Mouse (Mus musculus) inflammation-experienced regulatory T-cells, adult 6 months (primary cell): ENCODE measurements around the gene Rps13. TPM values are rescaled to one million over a fixed set of nuclear protein-coding genes. Genes with fewer than 3 reads are reported as not detected.

Experiments
- ATAC-seq: one replicate; pipeline ENCODE4 v1.8.0; 2017
- polyA plus RNA-seq, 3 experiments: library from polyadenylated mRNA; unstranded; fragments of 100-300 nt; shearing (Covaris generic); gene quantifications; one replicate each; pipeline ENCODE4 v1.2.1; 2017

The Rps13 gene
- polyA plus RNA-seq, 3 experiments from 2014 or later: 321 to 978 (median 399) TPM

DNA sequence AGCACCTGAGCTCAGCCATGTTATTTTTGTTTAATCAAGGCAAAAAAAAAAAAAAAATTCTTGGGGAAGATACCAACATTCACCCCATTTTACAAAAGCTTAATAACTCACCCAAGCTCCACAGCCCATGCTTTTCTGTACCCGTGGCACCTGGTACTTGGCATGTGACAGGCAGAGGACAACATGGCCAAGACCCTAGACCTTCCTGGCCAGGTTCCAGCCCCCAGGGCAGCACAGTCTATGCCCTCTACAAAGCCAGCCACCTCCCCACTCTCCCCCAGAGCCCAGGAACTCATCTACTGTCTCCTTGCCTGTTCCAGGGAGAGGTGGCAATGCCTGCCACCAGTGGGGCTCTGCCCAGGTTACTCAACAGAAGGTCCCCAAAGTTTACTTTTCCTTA is 43.4 kb downstream of the Rps13 start:
- ATAC-seq: no peak

DNA sequence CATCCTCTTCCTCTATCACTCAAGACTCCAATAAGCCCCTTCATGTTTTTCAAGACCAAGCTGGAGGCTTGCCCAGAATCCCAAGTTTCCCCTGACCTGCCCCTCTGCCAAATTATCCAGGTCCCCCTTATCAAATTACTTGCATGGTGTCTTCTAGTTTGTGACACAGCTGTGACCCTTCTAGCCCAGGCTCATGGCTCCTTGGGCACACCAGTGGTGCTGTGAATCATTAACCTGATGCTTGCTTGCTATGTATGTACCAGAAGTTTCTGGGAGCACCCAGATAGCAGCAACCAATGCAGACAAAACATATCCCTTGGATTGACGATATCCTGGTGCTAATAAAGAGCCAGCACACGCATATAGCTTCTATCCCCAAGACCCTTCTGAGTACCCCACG is 45.0 kb downstream of the Rps13 start:
- ATAC-seq: no peak

DNA sequence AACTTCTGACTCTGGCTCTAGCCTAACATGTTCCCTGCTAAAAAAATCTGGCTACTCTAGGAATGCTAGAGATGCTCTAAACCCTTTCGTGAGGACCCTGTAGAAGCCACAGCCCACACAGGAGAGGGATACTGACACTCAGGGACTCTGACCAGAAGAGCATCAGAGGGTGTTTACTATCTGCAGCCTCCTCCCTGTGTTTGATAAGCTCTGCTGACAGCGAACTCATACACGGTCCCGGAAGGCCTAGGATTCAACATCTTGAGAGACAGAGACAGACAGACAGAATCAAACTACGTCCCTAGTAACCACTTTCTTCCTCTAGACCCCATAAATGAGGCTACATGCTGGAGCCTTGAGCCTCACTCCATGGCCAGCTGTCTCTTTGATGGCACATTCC is 46.0 kb downstream of the Rps13 start:
- ATAC-seq: no peak

DNA sequence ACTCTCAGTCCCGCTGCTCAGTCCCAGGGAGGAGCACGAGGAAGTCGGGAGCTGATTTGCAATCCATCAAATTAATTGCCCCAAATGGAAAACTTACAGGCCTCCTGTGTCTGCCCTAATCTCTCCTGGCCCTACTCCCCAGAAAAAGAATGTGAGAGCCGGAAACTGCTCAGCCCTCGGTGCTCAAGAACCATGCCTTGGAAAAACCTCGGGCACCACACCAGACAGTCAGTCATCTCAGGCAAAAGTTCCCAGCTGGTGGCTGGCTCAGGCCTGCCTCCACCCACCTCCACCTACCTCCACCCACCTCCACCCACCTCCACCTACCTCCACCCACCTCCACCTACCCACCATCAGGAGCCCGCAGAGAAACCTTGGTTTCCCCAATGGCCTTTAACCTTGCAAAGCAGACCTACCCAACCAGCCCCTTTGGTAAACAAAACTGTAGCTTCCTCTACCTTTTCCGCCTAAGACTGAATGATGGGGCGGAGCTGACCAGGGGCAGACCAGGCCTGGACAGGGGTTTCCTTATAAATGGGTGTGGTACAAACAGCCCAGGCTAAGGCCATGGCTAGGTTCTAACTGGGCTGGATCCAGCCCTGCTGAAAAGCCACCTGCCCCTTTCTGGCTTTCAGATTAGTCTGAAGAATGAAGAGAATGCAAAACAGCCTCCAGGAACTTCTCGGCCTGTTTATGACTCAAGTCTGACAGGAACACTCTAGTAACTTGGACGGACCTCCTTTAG is 47.2 kb downstream of the Rps13 start:
- ATAC-seq: no peak

DNA sequence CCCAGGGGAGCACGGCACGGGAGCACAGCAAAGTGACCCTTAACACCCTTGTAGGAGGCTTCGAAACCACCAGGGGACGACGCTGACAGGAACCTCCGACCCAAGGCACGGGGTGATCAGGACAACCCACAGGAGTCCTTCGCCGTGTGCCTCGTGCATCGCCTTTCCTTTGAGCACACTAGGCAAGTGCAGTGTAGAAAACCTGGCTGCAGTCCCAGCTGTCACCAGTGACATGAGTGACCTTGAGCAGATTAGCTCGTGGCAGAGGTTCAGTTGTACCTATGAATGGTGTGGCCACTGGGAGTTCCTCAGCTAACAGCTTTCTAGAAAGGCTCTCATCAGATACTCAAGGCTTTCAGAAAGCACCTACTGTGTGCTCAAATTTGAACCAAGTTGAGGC is 47.8 kb downstream of the Rps13 start:
- ATAC-seq: no peak

DNA sequence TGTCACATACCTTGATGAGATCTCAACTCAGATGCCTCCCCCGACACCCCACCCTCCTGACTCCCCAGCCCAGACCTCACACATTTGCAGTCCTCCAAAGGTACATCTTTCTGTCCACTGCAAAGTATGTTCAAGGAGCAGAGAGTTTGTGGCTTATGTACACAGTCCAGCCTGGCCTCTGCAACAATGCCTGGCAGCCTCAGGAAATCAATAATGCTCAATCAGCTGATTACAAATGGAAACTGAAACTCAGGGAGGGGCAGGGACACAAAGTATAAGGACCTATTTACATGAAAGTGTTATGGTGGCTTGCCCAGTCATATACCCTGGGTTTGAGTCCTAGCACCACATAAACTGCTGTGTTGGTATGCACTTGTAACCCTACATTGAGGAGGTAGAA is 48.8 kb downstream of the Rps13 start:
- ATAC-seq: no peak

DNA sequence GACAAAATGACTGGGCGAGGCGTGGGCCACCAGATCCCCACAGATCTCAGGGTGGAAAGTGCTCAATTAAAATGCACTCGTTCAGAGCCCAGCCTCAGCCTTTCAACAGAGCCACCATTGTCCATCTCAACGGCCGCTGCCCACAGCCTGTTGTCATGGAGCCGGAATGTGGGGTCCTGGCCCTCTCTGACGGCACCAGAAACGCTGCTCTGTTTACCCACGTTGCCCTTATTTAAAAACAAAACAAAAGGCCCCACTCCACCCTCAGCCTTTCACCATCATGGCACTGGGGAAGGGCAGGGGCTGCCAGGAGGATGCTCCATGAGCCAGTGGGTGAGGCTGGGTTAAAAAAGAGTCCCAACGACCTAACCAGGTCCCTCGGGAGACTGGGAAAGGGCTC is 51.2 kb downstream of the Rps13 start:
- no peak for ATAC-seq

Other genes with a start within 250 kb of the Rps13 start
- 1 to 10 TPM in 2 of 3 experiments, under 1 TPM in 1; 0.34 to 1.2 (median 1.2) TPM for gene Gm4353, start 249.6 kb downstream of the Rps13 start, polyA plus RNA-seq
- 10 to 100 TPM in 1 of 3 experiments, 1 to 10 TPM in 2; 4.6 to 13.4 (median 6.8) TPM for gene Plekha7, start 25.8 kb downstream of the Rps13 start, polyA plus RNA-seq
- 10 to 100 TPM; 60.3 to 94.3 (median 64.7) TPM for gene Pik3c2a, start 109.3 kb upstream of the Rps13 start, polyA plus RNA-seq
- 10 to 100 TPM in 2 of 3 experiments, 1 to 10 TPM in 1; 8.1 to 25.8 (median 24.9) TPM for gene Nucb2, start 170.2 kb upstream of the Rps13 start, polyA plus RNA-seq